Mouse (Mus musculus): ENCODE data around the gene Sytl3.
"Not testable (repeated sequence)": the region's sequence is repeated elsewhere in the genome, so short reads cannot be mapped to it uniquely, and the experiment has no call there.

The Sytl3 gene

GRCm38 (mm10) chr17:6658801-6659200, at the start of gene Sytl3:
Gene Sytl3, plus strand, starts transcription at chr17:6659093.
- not testable (repeated sequence) for DNase-seq (ENCODE audit: low read depth)

- not testable (repeated sequence) for DNase-seq (ENCODE audit: low read depth)
Measured at GRCm38 (mm10) chr17:6613524-6613923, 45.4 kb upstream of the Sytl3 start.

- not testable (repeated sequence) for DNase-seq (ENCODE audit: low read depth)
Measured at GRCm38 (mm10) chr17:6614316-6614715, 44.6 kb upstream of the Sytl3 start.

- DNase-seq (ENCODE audit: low read depth), result not testable (repeated sequence)
Measured at GRCm38 (mm10) chr17:6616731-6617130, 42.2 kb upstream of the Sytl3 start.

- not testable (repeated sequence) for DNase-seq (ENCODE audit: low read depth)
Measured at GRCm38 (mm10) chr17:6617689-6618400, 41.0 kb upstream of the Sytl3 start.

- not testable (repeated sequence) for DNase-seq (ENCODE audit: low read depth)
Measured at GRCm38 (mm10) chr17:6619271-6619670, 39.6 kb upstream of the Sytl3 start.

- not testable (repeated sequence) for DNase-seq (ENCODE audit: low read depth)
Measured at GRCm38 (mm10) chr17:6620035-6620434, 38.9 kb upstream of the Sytl3 start.

- not testable (repeated sequence) for DNase-seq (ENCODE audit: low read depth)
Measured at GRCm38 (mm10) chr17:6620730-6621451, 38.0 kb upstream of the Sytl3 start.

GRCm38 (mm10) chr17:6621976-6622375, 36.9 kb upstream of the Sytl3 start:
- not testable (repeated sequence) for DNase-seq (ENCODE audit: low read depth)

GRCm38 (mm10) chr17:6624926-6625558, 33.9 kb upstream of the Sytl3 start:
- DNase-seq (ENCODE audit: low read depth), result not testable (repeated sequence)

GRCm38 (mm10) chr17:6630398-6630797, 28.5 kb upstream of the Sytl3 start:
- DNase-seq (ENCODE audit: low read depth), result not testable (repeated sequence)

GRCm38 (mm10) chr17:6632850-6633249, 26.0 kb upstream of the Sytl3 start:
- DNase-seq (ENCODE audit: low read depth), result not testable (repeated sequence)

GRCm38 (mm10) chr17:6635781-6636180, 23.1 kb upstream of the Sytl3 start:
- not testable (repeated sequence) for DNase-seq (ENCODE audit: low read depth)

- no peak for DNase-seq (ENCODE audit: low read depth)
Measured at GRCm38 (mm10) chr17:6636861-6637260, 22.0 kb upstream of the Sytl3 start.

- DNase-seq (ENCODE audit: low read depth), result not testable (repeated sequence)
Measured at GRCm38 (mm10) chr17:6637434-6637833, 21.5 kb upstream of the Sytl3 start.

GRCm38 (mm10) chr17:6638444-6638843, 20.4 kb upstream of the Sytl3 start:
- not testable (repeated sequence) for DNase-seq (ENCODE audit: low read depth)

GRCm38 (mm10) chr17:6639486-6639885, 19.4 kb upstream of the Sytl3 start:
- DNase-seq (ENCODE audit: low read depth), result not testable (repeated sequence)

GRCm38 (mm10) chr17:6640044-6640637, 18.8 kb upstream of the Sytl3 start:
- DNase-seq (ENCODE audit: low read depth), result not testable (repeated sequence)

- not testable (repeated sequence) for DNase-seq (ENCODE audit: low read depth)
Measured at GRCm38 (mm10) chr17:6640771-6641429, 18.0 kb upstream of the Sytl3 start.

GRCm38 (mm10) chr17:6644210-6644609, 14.7 kb upstream of the Sytl3 start:
- DNase-seq (ENCODE audit: low read depth), result not testable (repeated sequence)

GRCm38 (mm10) chr17:6644673-6645072, 14.2 kb upstream of the Sytl3 start:
- DNase-seq (ENCODE audit: low read depth), result not testable (repeated sequence)

- not testable (repeated sequence) for DNase-seq (ENCODE audit: low read depth)
Measured at GRCm38 (mm10) chr17:6645668-6646067, 13.2 kb upstream of the Sytl3 start.

All from c-Kit-positive CD71-negative TER-119-negative erythroid progenitor cells, embryonic 14.5 days (primary cell).